ENCODE assay signal across 23 mouse cellular contexts in genomic region chr9:34670906-34671305, GRCm38 (mm10).
DNase-seq lines count a peak whose midpoint lies in the region; ATAC-seq lines count a peak whose summit lies in the region.
"Had no signal": no experiment of that assay in that cellular context is flagged by ENCODE, and none has a peak within 500 bp of the region (broad histone marks: within the 10 kb centered on the region; RNA-seq: fewer than 3 reads in every experiment).

No protein-coding gene starts in this region.

- H3K27ac ChIP-seq in forebrain, embryonic 14.5 days (ENCODE audit: low read depth, low read length): no peak overlapping the region
- no peak overlapping the region for H3K27ac ChIP-seq in forebrain, embryonic 12.5 days
- no peak overlapping the region for H3K27ac ChIP-seq in hindbrain, embryonic 13.5 days
- H3K27ac ChIP-seq in hindbrain, embryonic 10.5 days: no peak overlapping the region
- H3K27ac ChIP-seq in neural tube, embryonic 14.5 days (ENCODE audit: low read depth, low read length): no peak overlapping the region
- H3K27ac ChIP-seq: forebrain, embryonic 10.5 days; gastrocnemius, adult 2 months; heart, embryonic 10.5 days; heart, embryonic 13.5 days had no signal

- no peaks in the 10 kb centered on the region for H3K9me3 ChIP-seq in forebrain, embryonic 14.5 days (replicated peaks; ENCODE audit: control insufficient read depth, low read length)
- H3K9me3 ChIP-seq in forebrain, embryonic 12.5 days: no peaks in the 10 kb centered on the region
- no peaks in the 10 kb centered on the region for H3K9me3 ChIP-seq in hindbrain, embryonic 13.5 days
- no peaks in the 10 kb centered on the region for H3K9me3 ChIP-seq in hindbrain, embryonic 10.5 days
- H3K9me3 ChIP-seq in neural tube, embryonic 14.5 days (ENCODE audit: control insufficient read depth, low read length): no peaks in the 10 kb centered on the region
- H3K9me3 ChIP-seq: forebrain, embryonic 10.5 days; heart, embryonic 10.5 days; heart, embryonic 13.5 days had no signal

- no peak overlapping the region for H3K4me2 ChIP-seq in forebrain, embryonic 14.5 days (ENCODE audit: low read length)
- no peak overlapping the region for H3K4me2 ChIP-seq in forebrain, embryonic 12.5 days
- no peak overlapping the region for H3K4me2 ChIP-seq in hindbrain, embryonic 13.5 days
- H3K4me2 ChIP-seq in neural tube, embryonic 14.5 days (ENCODE audit: low read depth, low read length): no peak overlapping the region
- H3K4me2 ChIP-seq: heart, embryonic 13.5 days had no signal

- no peaks in the 10 kb centered on the region for H3K27me3 ChIP-seq in forebrain, embryonic 14.5 days (replicated peaks; ENCODE audit: control insufficient read depth, insufficient read depth, low read length)
- peaks cover 20% of the 10 kb centered on the region for H3K27me3 ChIP-seq in forebrain, embryonic 12.5 days
- no peaks in the 10 kb centered on the region for H3K27me3 ChIP-seq in hindbrain, embryonic 13.5 days
- no peaks in the 10 kb centered on the region for H3K27me3 ChIP-seq in hindbrain, embryonic 10.5 days (ENCODE audit: insufficient read depth, poor library complexity, severe bottlenecking)
- H3K27me3 ChIP-seq in neural tube, embryonic 14.5 days (ENCODE audit: control insufficient read depth, insufficient read depth, low read length): no peaks in the 10 kb centered on the region

- peak; percentile 11 for DNase-seq in forebrain, embryonic 14.5 days (ENCODE audit: low spot score)
- no peak for DNase-seq in hindbrain, embryonic 10.5 days (ENCODE audit: low spot score)
- DNase-seq in neural tube, embryonic 10.5 days (ENCODE audit: extremely low spot score, low spot score): no peak
- no peak for DNase-seq in kidney, postnatal 14 days
- DNase-seq: adrenal gland, adult 2 months; adrenal gland, postnatal 14 days; cerebellum, adult 11-12 months; cerebellum, adult 9-11 months; gastrocnemius, adult 2 months; gastrocnemius, postnatal 14 days; heart, adult 18-20 months; heart, postnatal 14 days; heart, postnatal 4 days; kidney, adult 2 months had no signal

- H3K4me3 ChIP-seq in forebrain, embryonic 14.5 days (ENCODE audit: low read depth, low read length): no peak overlapping the region
- H3K4me3 ChIP-seq in forebrain, embryonic 12.5 days (replicated peaks): no peak overlapping the region
- no peak overlapping the region for H3K4me3 ChIP-seq in hindbrain, embryonic 13.5 days
- H3K4me3 ChIP-seq in hindbrain, embryonic 10.5 days: no peak overlapping the region
- H3K4me3 ChIP-seq in neural tube, embryonic 14.5 days (ENCODE audit: low read depth, low read length): no peak overlapping the region
- H3K4me3 ChIP-seq: forebrain, embryonic 10.5 days; gastrocnemius, adult 2 months; heart, embryonic 10.5 days; heart, embryonic 13.5 days had no signal

- ATAC-seq in forebrain, embryonic 14.5 days: peak; percentile 18; the same call in 1 of the 2 replicates
- no peak for ATAC-seq in forebrain, embryonic 12.5 days (ENCODE audit: low FRiP score)
- 0 out of 2 replicates have a peak, but pooled peaks have one; percentile 14 for ATAC-seq in hindbrain, embryonic 13.5 days (ENCODE audit: low FRiP score)
- ATAC-seq in neural tube, embryonic 14.5 days (ENCODE audit: low read depth): peak; percentile 62
- ATAC-seq: CD4-positive, CD25-positive, alpha-beta regulatory T cell, adult 4 months; forebrain, embryonic 16.5 days; intestine, postnatal 0 days had no signal

- WGBS in forebrain, embryonic 14.5 days: 49% methylated on average over 2 of the region's 2 CpGs
- WGBS in forebrain, embryonic 12.5 days: 66% methylated on average over 2 of the region's 2 CpGs
- 35% methylated on average over 2 of the region's 2 CpGs for WGBS in hindbrain, embryonic 13.5 days
- 78% methylated on average over 2 of the region's 2 CpGs for WGBS in hindbrain, embryonic 10.5 days
- WGBS in neural tube, embryonic 14.5 days: 23% methylated on average over 2 of the region's 2 CpGs

- no peaks in the 10 kb centered on the region for H3K36me3 ChIP-seq in forebrain, embryonic 14.5 days (ENCODE audit: control insufficient read depth, insufficient read depth, low read length)
- no peaks in the 10 kb centered on the region for H3K36me3 ChIP-seq in forebrain, embryonic 12.5 days (replicated peaks)
- H3K36me3 ChIP-seq in hindbrain, embryonic 13.5 days: no peaks in the 10 kb centered on the region
- no peaks in the 10 kb centered on the region for H3K36me3 ChIP-seq in hindbrain, embryonic 10.5 days
- H3K36me3 ChIP-seq in neural tube, embryonic 14.5 days (ENCODE audit: control insufficient read depth, insufficient read depth, low read length): no peaks in the 10 kb centered on the region
- H3K36me3 ChIP-seq: forebrain, embryonic 10.5 days; heart, embryonic 10.5 days; heart, embryonic 13.5 days had no signal

- peaks cover 2% of the 10 kb centered on the region; the same call in 1 of the 2 replicates for H3K4me1 ChIP-seq in forebrain, embryonic 14.5 days (ENCODE audit: control insufficient read depth, insufficient read depth, low read length)
- H3K4me1 ChIP-seq in forebrain, embryonic 12.5 days: peaks cover 4% of the 10 kb centered on the region
- peaks cover 31% of the 10 kb centered on the region for H3K4me1 ChIP-seq in hindbrain, embryonic 13.5 days (replicated peaks)
- no peaks in the 10 kb centered on the region for H3K4me1 ChIP-seq in hindbrain, embryonic 10.5 days (replicated peaks)
- peaks cover 7% of the 10 kb centered on the region; the same call in 1 of the 2 replicates for H3K4me1 ChIP-seq in neural tube, embryonic 14.5 days (ENCODE audit: control insufficient read depth, insufficient read depth, low read length)
- H3K4me1 ChIP-seq: heart, embryonic 10.5 days; heart, embryonic 13.5 days had no signal

- no peak overlapping the region for H3K9ac ChIP-seq in forebrain, embryonic 14.5 days (ENCODE audit: low read length)
- H3K9ac ChIP-seq in forebrain, embryonic 12.5 days: no peak overlapping the region
- H3K9ac ChIP-seq in hindbrain, embryonic 13.5 days: no peak overlapping the region
- no peak overlapping the region for H3K9ac ChIP-seq in neural tube, embryonic 14.5 days (replicated peaks; ENCODE audit: low read depth, low read length)
- H3K9ac ChIP-seq: heart, embryonic 13.5 days had no signal
